Mouse (Mus musculus): ENCODE data around the gene Carnmt1. TPM values are rescaled to one million over a fixed set of nuclear protein-coding genes. Genes with fewer than 3 reads are reported as not detected.

The Carnmt1 gene
- total RNA-seq, 1 experiment from 2014 or later, result 6.6 TPM

DNA sequence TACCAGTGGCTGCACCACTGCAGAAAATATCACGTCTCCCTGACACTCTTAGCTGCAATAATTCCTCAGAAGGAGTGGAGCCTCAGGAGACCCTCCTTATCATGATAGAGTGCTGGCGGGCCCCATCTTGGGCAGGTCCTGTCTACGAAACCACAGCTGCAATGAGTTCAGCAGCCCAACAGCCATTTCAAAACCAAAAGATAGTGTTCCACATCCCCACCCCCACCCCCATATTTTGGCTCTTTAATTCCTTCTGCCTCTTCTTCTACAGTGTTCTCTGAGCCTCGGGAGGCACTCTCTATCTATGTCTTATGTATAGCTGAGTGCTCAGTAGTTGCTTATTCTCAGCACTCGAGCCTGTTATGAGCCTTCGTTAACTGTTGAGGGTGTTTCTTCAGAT lies 20.1 kb upstream of the Carnmt1 start:
- no peak for ATAC-seq (replicated peaks; ENCODE audit: insufficient number of reproducible peaks, low FRiP score, low TSS enrichment, poor library complexity, severe bottlenecking)

DNA sequence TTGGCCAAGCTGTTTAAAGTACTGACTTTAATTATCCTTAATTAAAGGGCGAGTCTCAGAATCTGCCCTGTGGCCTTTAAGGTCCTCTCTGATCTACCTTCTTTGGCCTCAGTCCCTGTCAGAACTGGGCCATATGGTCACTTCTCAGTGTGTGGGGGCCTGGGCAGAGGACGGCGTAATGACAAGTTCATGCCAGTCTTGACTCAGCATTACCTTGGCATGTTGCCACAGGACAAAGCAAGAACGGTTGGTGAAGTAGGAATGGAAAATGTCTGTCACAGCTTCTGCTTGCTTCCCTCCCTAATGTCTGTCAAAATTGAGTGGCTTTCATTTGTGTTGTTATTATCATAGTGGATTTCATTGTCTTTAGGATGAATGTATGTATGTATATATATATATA lies 18.0 kb upstream of the Carnmt1 start:
- ATAC-seq (replicated peaks; ENCODE audit: insufficient number of reproducible peaks, low FRiP score, low TSS enrichment, poor library complexity, severe bottlenecking), result no peak

- ATAC-seq (replicated peaks; ENCODE audit: insufficient number of reproducible peaks, low FRiP score, low TSS enrichment, poor library complexity, severe bottlenecking), result no peak
Measured at GRCm38 (mm10) chr19:18653058-18653457, 17.5 kb upstream of the Carnmt1 start.

GRCm38 (mm10) chr19:18654330-18654729 lies 16.2 kb upstream of the Carnmt1 start:
- no peak for ATAC-seq (replicated peaks; ENCODE audit: insufficient number of reproducible peaks, low FRiP score, low TSS enrichment, poor library complexity, severe bottlenecking)

GRCm38 (mm10) chr19:18654984-18655383 lies 15.6 kb upstream of the Carnmt1 start:
- no peak for ATAC-seq (replicated peaks; ENCODE audit: insufficient number of reproducible peaks, low FRiP score, low TSS enrichment, poor library complexity, severe bottlenecking)

DNA sequence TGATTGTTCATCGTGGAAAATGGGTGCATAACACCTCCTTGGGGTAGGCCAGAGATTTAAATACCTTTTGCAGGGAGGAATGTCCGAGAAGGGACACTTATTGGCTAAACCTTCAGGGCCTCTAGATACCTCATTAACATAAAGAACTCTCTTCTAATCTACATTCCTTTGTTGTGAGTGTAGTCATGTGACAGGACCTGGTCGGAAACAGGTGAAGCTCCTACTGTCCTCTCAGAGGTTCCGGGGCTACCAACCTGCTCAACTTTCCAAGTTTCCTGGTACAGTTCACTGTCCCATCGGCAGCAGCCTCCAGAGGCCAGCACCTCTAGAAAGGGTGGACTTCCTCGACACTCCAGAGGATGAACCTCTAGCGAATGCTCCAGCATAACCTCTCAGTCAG lies 14.6 kb upstream of the Carnmt1 start:
- no peak for ATAC-seq (replicated peaks; ENCODE audit: insufficient number of reproducible peaks, low FRiP score, low TSS enrichment, poor library complexity, severe bottlenecking)

GRCm38 (mm10) chr19:18658473-18658872 lies 12.1 kb upstream of the Carnmt1 start:
- no peak for ATAC-seq (replicated peaks; ENCODE audit: insufficient number of reproducible peaks, low FRiP score, low TSS enrichment, poor library complexity, severe bottlenecking)

DNA sequence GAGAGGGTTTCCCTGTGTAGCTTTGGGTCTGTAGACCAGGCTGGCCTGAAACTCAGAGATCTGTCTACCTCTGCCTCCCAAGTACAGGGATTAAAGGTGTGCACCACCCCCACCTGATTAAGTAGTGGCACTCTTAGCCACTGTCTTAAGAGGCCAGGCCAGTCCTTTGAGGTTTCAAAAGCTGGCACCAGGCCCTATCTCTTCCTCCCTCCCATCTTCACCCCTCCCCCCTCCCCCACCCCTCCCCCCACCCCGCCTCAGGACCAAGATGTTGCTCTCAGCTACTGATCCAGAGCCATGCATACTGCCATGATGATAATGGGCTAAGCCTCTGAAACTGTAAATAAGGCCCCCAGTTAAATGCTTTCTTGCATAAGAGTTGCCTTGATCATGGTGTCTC lies 11.2 kb upstream of the Carnmt1 start:
- ATAC-seq (replicated peaks; ENCODE audit: insufficient number of reproducible peaks, low FRiP score, low TSS enrichment, poor library complexity, severe bottlenecking), result no peak

DNA sequence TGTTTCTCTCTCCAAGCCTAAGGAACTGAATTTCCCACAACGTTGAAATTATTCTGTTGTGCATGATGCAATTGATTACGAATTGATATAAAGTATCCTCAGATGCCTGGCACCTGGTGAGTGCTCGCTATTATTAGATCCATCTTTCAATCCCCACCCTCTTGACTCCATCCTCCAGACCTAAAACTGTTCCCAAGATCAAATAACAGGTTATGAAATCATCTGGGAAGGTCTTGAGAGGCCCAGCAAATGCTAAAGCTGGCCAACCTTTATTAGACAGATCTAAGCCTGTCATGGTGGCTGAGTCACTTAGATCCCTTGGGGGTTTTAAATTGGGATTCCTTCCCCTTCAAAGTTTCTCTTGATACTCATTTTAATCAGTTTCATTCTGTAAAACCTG lies 10.1 kb upstream of the Carnmt1 start:
- ATAC-seq (replicated peaks; ENCODE audit: insufficient number of reproducible peaks, low FRiP score, low TSS enrichment, poor library complexity, severe bottlenecking), result no peak

DNA sequence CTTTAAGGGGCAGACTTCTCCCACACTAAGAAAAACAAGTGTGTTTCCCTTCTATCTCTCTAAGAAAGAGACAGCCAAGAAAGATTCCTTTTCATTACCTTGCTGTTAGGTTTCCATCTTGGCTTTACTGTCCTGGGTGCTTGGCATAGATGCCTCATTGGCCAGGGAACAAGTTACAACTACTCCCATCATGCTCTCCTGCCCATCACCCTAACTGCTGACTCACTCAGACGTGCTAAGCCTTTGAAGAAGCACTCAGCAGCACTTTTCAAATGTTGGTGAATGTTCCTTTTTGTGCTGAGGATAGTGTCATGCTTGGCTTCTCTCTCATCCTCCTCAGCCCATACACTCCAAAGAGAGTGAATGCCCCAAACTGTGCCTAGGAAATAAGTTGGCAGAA lies 8.9 kb upstream of the Carnmt1 start:
- no peak for ATAC-seq (replicated peaks; ENCODE audit: insufficient number of reproducible peaks, low FRiP score, low TSS enrichment, poor library complexity, severe bottlenecking)

DNA sequence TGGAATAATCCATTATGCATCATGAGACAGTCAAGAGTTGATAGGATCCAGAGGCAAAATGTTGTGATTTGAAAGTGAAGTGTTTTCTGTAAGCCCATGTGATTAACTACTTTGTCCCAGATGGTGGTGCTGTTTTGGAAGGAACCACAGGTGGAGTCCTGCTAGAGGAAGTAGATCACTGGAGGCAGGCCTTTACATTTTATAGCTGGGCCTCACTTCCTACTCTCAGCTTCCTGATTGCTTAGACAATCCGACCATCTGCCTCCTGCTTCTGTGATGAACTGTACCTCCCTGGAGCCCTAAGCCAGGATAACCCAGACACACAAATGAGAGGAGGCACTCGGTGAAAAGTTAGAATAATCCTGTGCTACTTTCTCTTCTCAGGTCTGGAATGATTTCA lies 6.7 kb upstream of the Carnmt1 start:
- peak; percentile 48; the same call in 1 of the 2 replicates for ATAC-seq (replicated peaks; ENCODE audit: insufficient number of reproducible peaks, low FRiP score, low TSS enrichment, poor library complexity, severe bottlenecking)

DNA sequence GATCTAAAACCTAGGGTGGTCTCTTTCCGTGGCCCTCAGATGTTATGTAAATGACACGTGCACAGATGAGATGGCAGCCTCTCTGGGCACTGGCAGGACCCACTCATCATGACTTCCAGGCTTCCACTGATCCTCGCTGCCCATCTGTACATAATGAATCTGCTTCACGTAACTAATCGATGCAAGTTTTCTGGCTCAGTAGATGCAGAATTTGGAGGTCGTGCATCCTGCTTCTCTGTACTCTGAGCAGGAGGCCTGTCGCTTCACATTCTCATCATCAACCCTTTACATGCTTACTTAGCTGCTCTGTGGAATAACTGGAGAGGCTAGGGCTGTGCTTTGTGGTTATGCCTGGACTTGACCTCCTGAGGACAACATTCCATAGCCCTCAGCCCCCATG lies 3.6 kb upstream of the Carnmt1 start:
- ATAC-seq (replicated peaks; ENCODE audit: insufficient number of reproducible peaks, low FRiP score, low TSS enrichment, poor library complexity, severe bottlenecking), result no peak

GRCm38 (mm10) chr19:18669551-18669950 lies 1.0 kb upstream of the Carnmt1 start:
- ATAC-seq (replicated peaks; ENCODE audit: insufficient number of reproducible peaks, low FRiP score, low TSS enrichment, poor library complexity, severe bottlenecking), result no peak

DNA sequence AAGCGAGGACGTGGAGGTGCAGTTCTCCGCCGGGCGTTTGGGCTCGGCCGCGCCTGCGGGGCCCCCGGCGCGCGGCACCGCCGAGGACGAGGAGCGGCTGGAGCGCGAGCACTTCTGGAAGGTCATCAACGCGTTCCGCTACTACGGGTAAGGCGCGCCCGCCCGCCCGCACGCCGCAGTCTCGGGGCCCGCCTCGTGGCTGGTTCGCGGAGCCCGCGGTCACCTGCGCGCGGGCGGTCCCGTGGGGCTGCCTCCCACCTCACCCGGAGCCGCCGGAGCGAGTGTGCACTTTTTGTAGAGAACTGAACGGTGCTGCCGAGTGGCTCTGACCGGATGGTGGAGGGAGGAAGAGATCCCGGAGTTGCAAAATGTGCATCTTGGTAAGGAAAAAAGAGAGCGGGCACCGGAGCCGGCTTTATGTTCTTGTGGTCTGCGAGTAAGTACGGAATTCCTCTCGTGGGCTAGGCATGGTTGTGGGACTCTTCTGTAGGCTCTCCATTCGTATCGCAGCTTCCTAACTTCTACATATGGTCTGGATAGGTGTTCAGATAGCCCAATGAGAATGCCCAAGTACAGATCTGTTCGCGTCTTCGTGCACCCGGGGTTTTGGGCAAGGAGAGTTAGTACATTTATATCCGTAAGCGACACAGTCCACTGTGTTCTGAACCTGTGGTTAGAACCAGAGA lies 635 bp downstream of the Carnmt1 start:
- 0 out of 2 replicates have a peak, but pooled peaks have one; percentile 11 for ATAC-seq (replicated peaks; ENCODE audit: insufficient number of reproducible peaks, low FRiP score, low TSS enrichment, poor library complexity, severe bottlenecking)

DNA sequence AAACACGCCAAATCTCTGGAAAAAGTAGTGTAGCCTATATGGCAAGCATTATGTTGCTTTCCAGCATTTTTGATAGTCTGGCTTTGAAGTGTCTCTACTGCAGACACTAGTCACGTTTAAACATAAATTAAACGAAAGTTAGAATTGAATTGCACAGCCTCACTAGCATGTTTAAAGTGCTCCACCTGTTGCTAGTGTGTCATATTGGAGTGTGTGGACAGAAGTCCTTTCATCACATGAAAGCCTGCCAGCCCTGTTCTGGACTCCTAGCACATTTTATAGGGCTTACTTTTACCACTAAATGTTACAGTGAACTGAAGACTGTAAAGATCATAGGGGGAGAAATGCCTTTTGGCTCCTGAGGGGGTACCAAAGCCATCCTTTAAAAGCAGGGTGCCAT lies 1.9 kb downstream of the Carnmt1 start:
- ATAC-seq (replicated peaks; ENCODE audit: insufficient number of reproducible peaks, low FRiP score, low TSS enrichment, poor library complexity, severe bottlenecking), result no peak

GRCm38 (mm10) chr19:18673116-18673515 lies 2.6 kb downstream of the Carnmt1 start:
- ATAC-seq (replicated peaks; ENCODE audit: insufficient number of reproducible peaks, low FRiP score, low TSS enrichment, poor library complexity, severe bottlenecking), result no peak

DNA sequence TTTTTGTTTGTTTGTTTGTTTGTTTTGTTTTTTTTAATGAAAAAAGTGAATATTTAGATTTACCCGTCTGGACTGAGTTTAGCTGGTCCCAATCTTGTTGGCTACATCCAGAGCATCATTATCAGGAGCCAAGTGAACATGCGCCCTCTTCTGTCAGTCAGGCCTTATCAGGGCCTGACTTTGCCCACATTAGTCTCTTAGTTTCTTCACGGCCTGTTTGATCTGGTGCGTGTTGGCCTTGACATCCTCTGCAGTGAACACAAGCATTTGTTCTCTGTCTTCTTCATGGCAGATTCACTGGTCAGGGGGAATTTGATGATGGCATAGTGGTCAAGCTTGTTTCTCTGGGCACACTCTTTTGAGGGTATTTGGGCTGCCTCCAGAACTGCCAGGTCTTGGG lies 11.6 kb downstream of the Carnmt1 start:
- no peak for ATAC-seq (replicated peaks; ENCODE audit: insufficient number of reproducible peaks, low FRiP score, low TSS enrichment, poor library complexity, severe bottlenecking)

DNA sequence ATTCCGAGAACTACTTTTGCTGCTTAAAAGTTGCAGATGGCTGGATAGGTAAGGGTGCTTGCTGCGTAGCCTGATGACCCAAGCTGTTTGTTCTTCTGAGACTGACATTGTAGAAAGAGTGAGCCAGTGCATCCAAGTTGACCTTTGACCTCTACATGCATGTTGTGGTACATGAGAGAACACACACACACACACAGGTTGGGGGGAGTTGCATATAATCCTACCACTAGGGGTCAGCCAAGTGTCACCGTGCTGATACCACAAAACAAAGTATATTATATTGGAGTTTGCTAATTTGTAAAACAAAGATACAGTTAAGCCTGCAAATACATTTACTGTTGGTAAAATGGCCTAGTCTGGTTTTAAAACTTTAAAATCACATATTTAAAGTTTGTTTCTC lies 17.0 kb downstream of the Carnmt1 start:
- peak; percentile 90 for ATAC-seq (replicated peaks; ENCODE audit: insufficient number of reproducible peaks, low FRiP score, low TSS enrichment, poor library complexity, severe bottlenecking)

- ATAC-seq (replicated peaks; ENCODE audit: insufficient number of reproducible peaks, low FRiP score, low TSS enrichment, poor library complexity, severe bottlenecking), result no peak
Measured at GRCm38 (mm10) chr19:18692176-18692575, 21.6 kb downstream of the Carnmt1 start.

GRCm38 (mm10) chr19:18692768-18693167 lies 22.2 kb downstream of the Carnmt1 start:
- no peak for ATAC-seq (replicated peaks; ENCODE audit: insufficient number of reproducible peaks, low FRiP score, low TSS enrichment, poor library complexity, severe bottlenecking)

GRCm38 (mm10) chr19:18695116-18695515 lies 24.6 kb downstream of the Carnmt1 start:
- no peak for ATAC-seq (replicated peaks; ENCODE audit: insufficient number of reproducible peaks, low FRiP score, low TSS enrichment, poor library complexity, severe bottlenecking)

Measured in monocyte, adult 5-6 weeks (primary cell).